Mouse (Mus musculus) T-helper 2 cell (primary cell): Measurements from ENCODE around the gene Fam160b1.

Source experiments
- in situ Hi-C: fragments of 300-600 bp; cut with MboI, MseI; formaldehyde crosslinking; loops from one replicate; pipeline ENCODE4 v1.15.1; 2025; ENCODE audit warnings: high pct_unique_total_duplicates

Fam160b1 gene

GRCm38 (mm10) chr19:57360341-57361130, at the start of gene Fam160b1:
Gene Fam160b1, plus strand, starts transcription at chr19:57360680.
- in situ Hi-C loops: no loop called here

- in situ Hi-C loops: no loop called here
Observed at GRCm38 (mm10) chr19:57313226-57313625, 47.3 kb upstream of the Fam160b1 start.

DNA sequence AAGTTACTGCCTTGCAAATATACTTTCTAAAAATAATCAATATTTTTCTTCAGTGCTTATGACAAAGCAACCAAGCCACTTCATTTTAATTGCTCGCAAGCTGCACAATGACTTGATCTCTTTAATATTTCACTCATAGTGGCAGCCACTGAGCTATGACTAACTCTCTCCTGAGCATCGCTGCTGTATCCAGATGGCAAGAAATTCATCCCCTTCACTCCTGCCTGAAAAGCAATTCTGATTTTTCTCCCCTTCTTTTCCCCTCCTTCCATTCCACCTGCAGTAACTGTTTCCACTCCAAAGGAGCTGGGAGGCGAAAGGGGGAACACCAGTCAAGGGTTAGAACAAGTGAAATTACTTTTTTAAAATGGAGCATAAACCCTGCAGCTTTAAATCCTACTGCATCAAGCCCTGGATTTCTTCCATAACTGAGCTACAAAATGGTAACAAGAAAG, 46.6 kb upstream of the Fam160b1 start:
- in situ Hi-C loops: no loop called here

DNA sequence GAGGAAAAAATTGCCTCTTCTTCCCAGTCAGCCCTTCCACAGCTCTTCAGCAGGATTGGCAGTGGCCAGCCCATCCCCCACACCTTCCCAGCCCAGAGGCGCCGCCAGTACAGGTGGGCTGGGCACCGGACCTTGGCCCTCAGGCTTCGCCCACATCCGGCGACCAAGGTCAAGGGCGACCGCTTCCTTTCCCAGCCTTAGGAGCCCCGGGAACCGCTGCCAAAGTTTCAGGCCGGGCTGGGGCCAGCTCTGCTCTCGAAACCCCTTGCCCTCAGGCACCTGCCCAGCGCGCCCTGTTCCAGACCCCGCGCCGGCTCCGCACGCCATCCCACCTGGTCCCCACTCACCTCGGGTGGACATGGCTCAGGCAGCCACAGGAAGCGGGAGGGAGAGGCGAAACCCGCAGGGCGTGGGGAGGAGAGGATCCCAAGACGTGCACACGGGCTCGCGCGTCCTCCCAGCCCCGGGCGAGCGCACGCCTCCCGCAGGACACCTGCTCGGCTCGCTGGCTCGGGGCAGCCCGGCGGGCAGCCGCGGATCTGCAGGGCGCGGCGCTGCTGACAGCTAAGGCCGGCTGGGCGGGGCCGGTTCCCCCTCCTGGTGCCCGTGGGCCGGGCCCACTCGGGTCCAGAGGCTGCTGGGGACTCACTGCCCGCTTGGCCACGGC, 46.0 kb upstream of the Fam160b1 start, which contains the start of gene Ablim1:
Gene Ablim1, minus strand, starts transcription at position 574 of the 667 bp plus-strand sequence.
- in situ Hi-C loops: no loop called here

- in situ Hi-C loops: no loop called here
Observed at GRCm38 (mm10) chr19:57315013-57315565, 45.4 kb upstream of the Fam160b1 start.

GRCm38 (mm10) chr19:57316597-57316996, 43.9 kb upstream of the Fam160b1 start:
- in situ Hi-C loops: no loop called here

DNA sequence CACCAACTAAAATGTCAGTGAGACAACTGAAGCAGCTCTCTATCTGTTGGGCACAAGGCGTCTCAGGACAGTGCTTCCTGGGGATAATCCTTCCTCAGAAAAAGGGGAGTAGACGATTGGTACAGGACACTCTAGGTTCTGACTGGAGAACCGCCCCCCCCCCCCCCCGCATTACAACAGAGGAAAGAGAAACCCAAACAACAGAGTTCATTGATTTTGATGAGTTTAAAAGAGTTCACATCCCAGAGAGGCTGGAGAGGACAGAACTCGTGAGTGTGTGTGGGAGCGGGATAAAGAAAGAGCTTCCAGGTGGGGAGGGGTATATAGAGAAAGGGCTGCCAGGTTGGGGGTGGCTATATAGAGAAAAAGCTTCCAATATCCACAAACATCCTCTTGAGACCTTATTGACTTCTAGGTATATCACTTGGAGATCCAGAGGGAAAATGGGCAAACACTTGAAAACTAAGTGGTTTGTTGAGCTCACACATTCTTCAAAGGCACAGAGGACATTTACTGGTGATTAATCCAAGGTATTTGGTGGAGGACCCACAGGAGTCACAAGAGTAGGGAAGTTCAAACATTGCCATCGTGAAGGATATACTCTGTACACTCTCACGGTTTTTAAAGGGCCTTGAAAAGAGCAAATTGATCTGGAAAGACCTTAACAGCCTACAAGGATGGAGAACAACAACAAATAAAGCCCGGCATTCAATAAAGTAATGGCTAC, 39.7 kb upstream of the Fam160b1 start:
- in situ Hi-C loops: no loop called here

DNA sequence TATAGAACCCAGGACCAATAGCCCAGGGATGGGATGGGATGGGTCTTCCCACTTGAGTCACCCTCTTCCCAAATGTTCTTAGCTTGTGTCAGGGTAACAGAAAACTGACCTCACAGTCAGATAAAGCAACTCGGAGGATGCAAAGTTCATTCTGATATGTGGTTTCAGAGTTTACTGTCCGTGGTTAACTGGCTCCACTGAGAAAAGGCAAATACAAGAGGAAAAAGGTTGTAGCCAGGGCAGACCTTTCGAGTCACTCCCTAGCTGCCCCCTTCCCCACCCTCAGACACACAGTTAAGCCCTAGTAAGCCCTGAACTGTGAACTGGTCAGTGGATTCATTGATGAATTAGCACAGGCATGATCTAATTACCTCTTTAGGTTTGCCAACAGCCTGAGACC, 38.6 kb upstream of the Fam160b1 start:
- in situ Hi-C loops: no loop called here

DNA sequence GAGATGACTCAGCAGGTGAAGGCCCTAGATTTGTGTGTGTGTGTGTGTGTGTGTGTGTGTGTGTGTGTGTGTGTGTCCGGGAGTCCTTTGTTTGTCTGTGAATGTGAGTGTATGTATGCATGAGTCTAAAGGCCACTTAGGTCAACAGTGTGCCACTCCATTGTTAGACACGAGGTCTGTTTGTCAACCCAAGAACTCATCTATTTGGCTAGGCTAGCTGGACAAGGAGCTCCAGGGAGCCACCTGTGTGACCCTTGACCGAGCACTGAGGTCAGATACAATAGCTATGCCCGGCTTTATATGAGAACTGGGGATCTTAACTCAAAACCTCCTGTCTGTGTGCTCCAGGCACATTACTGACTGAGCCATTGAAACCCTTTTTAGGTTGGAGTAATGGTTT, 38.0 kb upstream of the Fam160b1 start:
- in situ Hi-C loops: no loop called here

GRCm38 (mm10) chr19:57323087-57323486, 37.4 kb upstream of the Fam160b1 start:
- in situ Hi-C loops: no loop called here

DNA sequence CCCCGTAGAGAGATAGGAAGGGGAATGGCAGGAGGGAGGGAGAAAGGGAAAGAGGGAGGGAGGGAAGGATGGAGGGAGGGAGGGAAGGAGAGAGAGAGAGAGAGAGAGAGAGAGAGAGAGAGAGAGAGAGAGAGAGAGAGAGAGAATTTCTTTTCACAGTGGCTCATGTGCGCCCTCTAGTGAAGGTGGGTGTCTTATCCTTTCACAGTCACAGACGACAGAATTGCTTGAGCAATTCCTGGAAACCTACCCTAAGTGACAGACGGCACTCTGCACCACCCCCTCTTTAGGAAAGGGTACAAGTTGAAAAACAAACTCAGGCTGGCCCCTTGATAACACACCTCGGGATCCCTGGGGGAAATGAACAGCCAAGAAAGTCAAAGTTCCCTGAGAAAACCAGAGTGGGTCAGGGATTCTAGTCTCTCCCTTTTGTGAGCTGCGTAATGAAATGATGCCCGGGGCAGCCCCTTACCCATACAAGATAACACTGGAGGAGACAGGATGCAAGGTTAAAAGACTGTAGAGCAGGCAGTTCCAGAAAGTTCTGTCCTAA, 34.7 kb upstream of the Fam160b1 start:
- in situ Hi-C loops: no loop called here

GRCm38 (mm10) chr19:57327679-57328078, 32.8 kb upstream of the Fam160b1 start:
- in situ Hi-C loops: no loop called here

DNA sequence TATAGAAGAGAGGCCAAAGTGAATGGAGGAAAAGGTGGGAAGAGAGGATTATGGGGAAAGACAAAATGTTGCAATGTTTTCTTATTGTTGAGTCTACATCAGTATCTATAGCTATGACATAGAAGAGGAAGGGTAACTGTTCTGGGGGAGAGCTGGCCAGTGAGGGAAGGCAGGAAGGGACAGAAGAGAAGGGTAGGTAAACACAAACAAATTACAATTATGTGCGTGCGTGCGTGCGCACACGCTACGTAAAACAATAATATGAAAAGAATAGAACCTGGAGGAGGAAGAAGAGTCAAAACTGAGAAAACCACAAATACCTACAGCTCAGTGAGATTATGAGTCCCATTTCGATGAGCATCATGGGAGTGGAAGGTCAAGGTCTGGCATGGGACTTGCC, 32.2 kb upstream of the Fam160b1 start:
- in situ Hi-C loops: no loop called here

- in situ Hi-C loops: no loop called here
Observed at GRCm38 (mm10) chr19:57328792-57329191, 31.7 kb upstream of the Fam160b1 start.

GRCm38 (mm10) chr19:57330309-57330708, 30.2 kb upstream of the Fam160b1 start:
- in situ Hi-C loops: no loop called here

DNA sequence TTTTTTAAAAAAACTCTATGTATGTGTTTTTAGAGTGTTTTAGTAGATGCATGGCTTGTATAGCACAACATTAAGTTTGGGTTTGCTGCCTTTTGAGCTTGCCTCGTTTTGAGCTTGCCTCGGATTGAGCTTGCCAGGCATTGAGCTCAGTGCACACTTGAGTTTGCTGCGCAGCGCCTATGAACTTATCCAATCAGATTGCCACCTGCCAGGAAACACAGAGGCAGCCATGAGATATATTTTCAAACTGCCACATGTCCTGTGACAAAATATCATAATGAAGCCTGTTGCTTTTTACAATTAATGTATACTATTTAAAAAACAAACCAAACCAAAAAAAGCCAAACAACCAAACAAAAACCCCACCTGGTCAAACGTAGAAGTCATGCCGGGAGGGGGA, 29.2 kb upstream of the Fam160b1 start:
- in situ Hi-C loops: no loop called here

DNA sequence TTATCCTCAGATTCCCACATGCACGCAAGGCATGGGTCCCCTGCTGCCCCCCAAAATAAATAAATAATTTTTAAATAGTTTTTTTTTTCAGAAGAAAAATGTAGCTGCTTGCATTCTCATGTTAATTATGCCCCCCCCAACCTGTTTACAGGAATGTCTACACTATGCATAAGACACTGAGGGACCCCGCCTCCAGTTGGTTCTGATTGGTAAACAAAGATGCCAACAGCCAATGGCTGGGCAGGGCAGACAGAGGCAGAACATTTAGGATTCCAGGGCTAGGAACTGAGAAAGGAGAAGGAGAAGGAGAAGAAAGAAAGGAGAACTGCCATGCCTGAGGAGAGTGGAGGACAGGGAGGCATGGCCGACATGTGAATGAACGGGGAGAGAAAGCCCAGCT, 27.1 kb upstream of the Fam160b1 start:
- in situ Hi-C loops: no loop called here

DNA sequence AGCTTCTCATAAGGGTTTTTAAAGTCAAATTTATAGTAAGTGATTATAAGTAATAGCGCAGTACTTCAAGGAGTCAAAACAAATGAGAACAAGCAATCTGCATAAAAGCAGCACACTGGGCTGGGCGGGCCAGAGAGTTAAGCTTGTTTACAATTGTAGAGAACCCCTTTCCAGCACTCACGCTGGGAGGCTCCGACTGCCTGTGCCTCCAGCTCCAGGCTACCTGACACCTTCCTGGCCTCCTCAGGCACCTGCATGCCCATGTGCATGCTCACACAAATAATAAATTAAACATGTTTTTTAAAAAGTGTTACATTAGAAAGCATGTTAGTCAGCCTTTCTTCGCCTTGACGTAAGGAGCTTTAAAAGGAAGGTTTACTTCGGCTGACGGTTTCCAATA, 25.3 kb upstream of the Fam160b1 start:
- in situ Hi-C loops: loop anchor here (5.0 kb wide), 1 partner anchor 183 kb away; no protein-coding TSS in a partner anchor

GRCm38 (mm10) chr19:57339281-57339864, 21.1 kb upstream of the Fam160b1 start:
- in situ Hi-C loops: loop anchor here (5.0 kb wide), 1 partner anchor 187 kb away; no protein-coding TSS in a partner anchor

GRCm38 (mm10) chr19:57340900-57341742, 19.4 kb upstream of the Fam160b1 start:
- in situ Hi-C loops: no loop called here
